Mouse (Mus musculus) midbrain, embryonic 14.5 days (tissue): ENCODE measurements around the gene Gm5617. TPM values are rescaled to one million over a fixed set of nuclear protein-coding genes. Genes with fewer than 3 reads are reported as not detected.
"Not testable (repeated sequence)": the region's sequence is repeated elsewhere in the genome, so short reads cannot be mapped to it uniquely, and the experiment has no call there.

Source experiments
- ATAC-seq: fragments of 200-750 bp; cut with Nextera tagmentation; 2 replicates; pipeline ENCODE4 v1.8.0; 2017; ENCODE audit warnings: moderate number of reproducible peaks, moderate library complexity; ENCODE audit not compliant: low FRiP score, low TSS enrichment
- DNase-seq: peaks from one replicate; pipeline ENCODE4 v3.0.0-alpha.2; 2015
- H3K27ac ChIP-seq: fragments of 300-500 bp; sonication (generic); replicated peaks from 2 replicates; pipeline ENCODE4 v1.5.1; 2014; ENCODE audit warnings: mild to moderate bottlenecking, low read depth, low read length, moderate library complexity
- H3K27me3 ChIP-seq: fragments of 300-500 bp; sonication (generic); 2 replicates; pipeline ENCODE4 v1.6.1; 2014; ENCODE audit warnings: low read length, control low read depth, mixed read lengths; ENCODE audit not compliant: control insufficient read depth, insufficient read depth
- H3K36me3 ChIP-seq: fragments of 300-500 bp; sonication (generic); 2 replicates; pipeline ENCODE4 v1.6.1; 2014; ENCODE audit warnings: low read length, control low read depth; ENCODE audit not compliant: control insufficient read depth, insufficient read depth
- H3K4me1 ChIP-seq: fragments of 300-500 bp; sonication (generic); 2 replicates; pipeline ENCODE4 v1.6.1; 2014; ENCODE audit warnings: mild to moderate bottlenecking, antibody characterized with exemption, low read length, control low read depth; ENCODE audit not compliant: control insufficient read depth, insufficient read depth
- H3K4me2 ChIP-seq: fragments of 300-500 bp; sonication (generic); 2 replicates; pipeline ENCODE4 v1.6.1; 2014; ENCODE audit warnings: mild to moderate bottlenecking, low read length, moderate library complexity
- H3K4me3 ChIP-seq: fragments of 300-500 bp; sonication (generic); replicated peaks from 2 replicates; pipeline ENCODE4 v1.5.1; 2014; ENCODE audit warnings: low read depth, low read length
- H3K9ac ChIP-seq: fragments of 300-500 bp; sonication (generic); replicated peaks from 2 replicates; pipeline ENCODE4 v1.6.1; 2014; ENCODE audit warnings: mild to moderate bottlenecking, low read length, moderate library complexity
- H3K9me3 ChIP-seq: fragments of 300-500 bp; sonication (generic); 2 replicates; pipeline ENCODE4 v1.6.1; 2016; ENCODE audit warnings: low read length, control low read depth, mixed read lengths; ENCODE audit not compliant: control insufficient read depth
- WGBS: fragments of 180-500 bp; shearing (Covaris S2); extraction: QIAGEN DNeasy Blood & Tissue Kit; methylation state at CpG from one replicate; pipeline ENCODE4 v1.1.7; 2014; 5-methylcytosine and 5-hydroxymethylcytosine counted together
- polyA plus RNA-seq: library from polyadenylated mRNA; unstranded; fragments of >200 nt; fragmentation: Nextera tagmentation; extraction: Ambion mirVana; gene quantifications from 2 replicates; pipeline ENCODE4 v1.2.1, GENCODE M21; 2014

The Gm5617 gene
- polyA plus RNA-seq, 1 experiment from 2014 or later = 28.4 TPM

DNA sequence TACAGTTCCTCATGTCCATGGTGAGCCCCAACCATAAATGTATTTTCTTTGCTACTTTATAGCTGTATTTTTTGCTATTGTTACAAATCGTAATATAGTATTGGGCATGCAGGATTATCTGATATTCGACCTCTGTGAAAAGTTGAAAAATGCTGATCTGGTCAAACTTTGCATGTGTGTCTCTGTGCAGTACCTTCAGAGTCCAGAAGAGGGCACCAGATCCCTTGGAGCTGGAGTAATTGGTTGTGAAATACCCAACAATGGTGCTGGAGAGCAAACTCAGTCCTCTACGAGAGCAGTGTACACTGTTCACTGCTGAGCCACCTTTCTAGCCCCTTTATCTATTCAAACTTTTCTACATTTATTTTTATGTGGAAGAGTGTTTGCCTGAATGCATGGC, 28.4 kb upstream of the Gm5617 start:
- no peak overlapping the region for H3K4me3 ChIP-seq
- peak; percentile 59 for DNase-seq

GRCm38 (mm10) chr9:48467471-48467870, 27.8 kb upstream of the Gm5617 start:
- H3K27me3 ChIP-seq, H3K27ac ChIP-seq, H3K4me2 ChIP-seq, DNase-seq, H3K9ac ChIP-seq, H3K36me3 ChIP-seq, ATAC-seq, H3K9me3 ChIP-seq, H3K4me3 ChIP-seq, H3K4me1 ChIP-seq: not testable (repeated sequence)
- 97% methylated on average over 5 of the region's 5 CpGs for WGBS

More for the DNA sequence above, 28.4 kb upstream of the Gm5617 start:
- no peak for ATAC-seq
- no peak overlapping the region for H3K9ac ChIP-seq
- H3K9me3 ChIP-seq = no peaks in the 10 kb centered on the region
- 59% methylated on average over 3 of the region's 3 CpGs for WGBS
- H3K27ac ChIP-seq = no peak overlapping the region
- no peak overlapping the region for H3K4me2 ChIP-seq
- H3K27me3 ChIP-seq = no peaks in the 10 kb centered on the region
- no peaks in the 10 kb centered on the region for H3K4me1 ChIP-seq
- H3K36me3 ChIP-seq = 0 out of 2 replicates have a peak, but pooled peaks cover 5% of the 10 kb centered on the region

DNA sequence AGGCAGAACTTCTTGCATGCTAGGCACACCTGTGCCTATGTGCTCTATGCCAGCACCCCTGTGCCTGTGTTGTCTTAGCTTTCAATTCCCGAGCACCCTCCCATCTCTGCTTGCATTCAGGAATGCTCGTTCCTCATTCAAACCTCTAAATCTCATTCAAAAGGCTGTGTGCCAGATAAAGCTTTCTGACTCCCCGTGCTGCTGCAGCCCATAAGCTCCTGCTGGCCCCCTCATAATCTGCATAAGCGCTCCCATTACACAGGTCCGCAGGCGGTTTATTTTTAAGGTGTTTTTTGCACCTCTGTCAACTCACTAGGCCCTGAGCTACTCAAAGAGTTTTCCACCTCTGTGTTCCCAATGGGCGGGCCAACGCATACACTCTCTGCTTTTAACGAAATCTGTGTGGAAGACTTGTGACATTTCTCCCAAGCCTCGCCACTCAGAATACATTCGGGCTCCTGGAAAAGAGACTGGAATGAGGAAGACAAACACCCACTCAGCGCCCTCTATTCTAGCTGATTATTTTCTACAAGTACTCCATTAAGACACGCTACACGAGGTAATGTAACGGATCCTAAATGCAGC, 22.7 kb upstream of the Gm5617 start:
- no peak overlapping the region for H3K27ac ChIP-seq
- H3K9ac ChIP-seq = no peak overlapping the region
- WGBS = 81% methylated on average over 15 of the region's 15 CpGs
- ATAC-seq = no peak
- no peak overlapping the region for H3K4me2 ChIP-seq
- H3K4me1 ChIP-seq = no peaks in the 10 kb centered on the region
- H3K27me3 ChIP-seq = no peaks in the 10 kb centered on the region
- peaks cover 15% of the 10 kb centered on the region; the same call in 1 of the 2 replicates for H3K36me3 ChIP-seq
- DNase-seq = no peak
- no peak overlapping the region for H3K4me3 ChIP-seq
- H3K9me3 ChIP-seq = no peaks in the 10 kb centered on the region

- Histone ChIP-seq H3K9ac (no peak overlapping the region), H3K27me3 (no peaks in the 10 kb centered on the region), H3K9me3 (no peaks in the 10 kb centered on the region), H3K4me2 (no peak overlapping the region), H3K4me1 (no peaks in the 10 kb centered on the region), H3K4me3 (no peak overlapping the region), H3K27ac (no peak overlapping the region), H3K36me3 (peaks cover 15% of the 10 kb centered on the region; the same call in 1 of the 2 replicates)
- DNase-seq = no peak
- 95% methylated on average over 12 of the region's 12 CpGs for WGBS
- ATAC-seq = no peak
These were observed 22.1 kb upstream of the Gm5617 start for GRCm38 (mm10) chr9:48473131-48473530.

DNA sequence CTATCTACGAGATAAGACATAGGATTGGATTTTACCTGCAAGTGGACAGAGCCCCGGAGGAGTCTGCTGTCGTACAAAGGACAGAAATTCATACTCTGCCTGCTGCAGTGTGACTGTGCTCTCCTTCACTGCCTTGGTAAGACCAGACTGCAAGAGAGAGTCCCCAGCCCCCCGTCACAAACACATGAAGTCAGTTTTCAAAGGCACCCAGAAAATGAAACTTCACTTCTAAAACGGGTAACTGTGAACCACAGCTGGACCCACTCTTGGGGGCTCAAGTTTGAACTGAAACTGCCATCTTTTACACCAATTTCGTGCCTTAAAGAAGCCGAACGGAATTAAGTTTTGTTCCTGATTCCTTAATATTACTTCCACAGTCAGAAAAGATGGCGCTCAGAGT, 20.9 kb upstream of the Gm5617 start:
- H3K4me1 ChIP-seq = no peaks in the 10 kb centered on the region
- no peak overlapping the region for H3K4me2 ChIP-seq
- 93% methylated on average over 9 of the region's 9 CpGs for WGBS
- no peak for ATAC-seq
- H3K4me3 ChIP-seq = no peak overlapping the region
- H3K9me3 ChIP-seq = no peaks in the 10 kb centered on the region
- peaks cover 15% of the 10 kb centered on the region; the same call in 1 of the 2 replicates for H3K36me3 ChIP-seq
- DNase-seq = no peak
- H3K9ac ChIP-seq = no peak overlapping the region
- H3K27me3 ChIP-seq = no peaks in the 10 kb centered on the region
- no peak overlapping the region for H3K27ac ChIP-seq

DNA sequence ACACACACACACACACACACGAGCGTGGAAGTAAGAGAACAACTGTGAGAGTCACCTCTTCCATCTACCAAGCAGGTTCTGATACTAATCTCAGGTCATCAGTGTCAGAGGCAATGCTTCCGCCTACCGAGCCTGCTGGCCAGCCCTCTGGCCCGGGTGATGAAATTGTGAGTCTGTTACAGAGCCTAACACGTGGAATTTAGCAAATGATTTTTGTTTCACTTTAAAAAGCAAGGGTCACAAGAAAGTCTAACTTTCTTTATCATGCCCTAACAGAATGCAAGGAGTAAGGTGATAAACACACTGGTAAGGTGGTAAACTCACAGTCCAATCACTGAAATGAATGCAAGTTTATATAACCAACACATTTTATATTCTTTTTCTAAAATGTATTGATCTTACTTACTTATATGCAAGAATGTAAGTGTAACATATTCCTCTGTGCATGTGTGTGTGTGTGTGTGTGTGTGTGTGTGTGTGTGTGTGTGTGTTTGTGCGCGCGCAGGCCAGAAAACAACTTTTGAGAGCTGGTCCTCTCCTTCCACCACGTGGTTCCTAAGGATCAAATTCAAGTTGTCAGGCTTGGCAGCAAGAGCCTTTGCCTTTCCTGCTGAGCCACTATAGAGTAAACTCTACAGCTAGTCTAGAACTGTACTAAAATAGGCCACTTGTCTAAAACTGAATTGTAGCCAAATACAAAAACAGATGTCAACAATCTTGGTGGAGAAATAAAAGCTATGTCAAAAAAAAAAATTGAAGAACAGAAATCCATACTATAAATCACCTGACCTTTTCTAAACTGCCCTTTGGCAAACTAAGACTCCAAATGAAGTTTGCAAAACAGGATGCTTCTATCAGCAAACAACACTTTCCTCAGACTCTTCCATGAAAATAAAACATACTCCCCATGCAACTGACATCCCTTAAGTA, 18.7 kb upstream of the Gm5617 start:
- Histone ChIP-seq H3K36me3 (peaks cover 12% of the 10 kb centered on the region; the same call in 1 of the 2 replicates), H3K27ac (no peak overlapping the region), H3K27me3 (peaks cover 6% of the 10 kb centered on the region; the same call in 1 of the 2 replicates), H3K4me2 (no peak overlapping the region), H3K4me3 (no peak overlapping the region), H3K4me1 (peaks cover 9% of the 10 kb centered on the region; the same call in 1 of the 2 replicates), H3K9ac (no peak overlapping the region), H3K9me3 (no peaks in the 10 kb centered on the region)
- ATAC-seq (no peak), DNase-seq (no peak)
- 95% methylated on average over 10 of the region's 10 CpGs for WGBS

- DNase-seq (no peak), ATAC-seq (no peak)
- peaks cover 9% of the 10 kb centered on the region; the same call in 1 of the 2 replicates for H3K36me3 ChIP-seq
- H3K4me2 ChIP-seq = no peak overlapping the region
- H3K27ac ChIP-seq = no peak overlapping the region
- H3K27me3 ChIP-seq = peaks cover 10% of the 10 kb centered on the region; the same call in 1 of the 2 replicates
- no peaks in the 10 kb centered on the region for H3K9me3 ChIP-seq
- H3K9ac ChIP-seq = no peak overlapping the region
- WGBS = 95% methylated on average over 4 of the region's 4 CpGs
- H3K4me1 ChIP-seq = peaks cover 9% of the 10 kb centered on the region; the same call in 1 of the 2 replicates
- H3K4me3 ChIP-seq = no peak overlapping the region
These were observed 16.4 kb upstream of the Gm5617 start for GRCm38 (mm10) chr9:48478808-48479207.

- H3K9ac ChIP-seq = peak overlapping the region; percentile 69
- DNase-seq = no peak
- peak overlapping the region; percentile 85 for H3K4me3 ChIP-seq
- ATAC-seq = peak; percentile 50; the same call in 1 of the 2 replicates
- H3K36me3 ChIP-seq = peaks cover 7% of the 10 kb centered on the region; the same call in 1 of the 2 replicates
- peak overlapping the region; percentile 79 for H3K4me2 ChIP-seq
- H3K4me1 ChIP-seq = peaks cover 9% of the 10 kb centered on the region; the same call in 1 of the 2 replicates
- H3K27ac ChIP-seq = no peak overlapping the region
- no peaks in the 10 kb centered on the region for H3K9me3 ChIP-seq
- H3K27me3 ChIP-seq = peaks cover 10% of the 10 kb centered on the region; the same call in 1 of the 2 replicates
- WGBS = 6% methylated on average over 25 of the region's 25 CpGs
These were observed 15.3 kb upstream of the Gm5617 start for GRCm38 (mm10) chr9:48479838-48480410.
